Mouse (Mus musculus): ENCODE data around the gene St6galnac3. TPM values are rescaled to one million over a fixed set of nuclear protein-coding genes. Genes with fewer than 3 reads are reported as not detected.

The St6galnac3 gene
- polyA plus RNA-seq, 1 experiment = not detected

GRCm38 (mm10) chr3:153176749-153177148 is 548.2 kb downstream of the St6galnac3 start:
- TF ChIP-seq FOSL1 (IDR thresholded peaks at IDR 0.05; ENCODE audit: insufficient read depth, low read length, poor library complexity, severe bottlenecking) (no peak), MAX (IDR thresholded peaks at IDR 0.05) (no peak)
- Histone ChIP-seq H3K79me3 (ENCODE audit: low read depth) (no peaks in the 10 kb centered on the region), H3ac (ENCODE audit: control insufficient read depth, insufficient read length, low read depth) (no peak overlapping the region), H3K36me3 (ENCODE audit: control insufficient read depth, insufficient read depth) (no peaks in the 10 kb centered on the region), H3K27me3 (ENCODE audit: control insufficient read depth, insufficient read depth, insufficient read length) (no peaks in the 10 kb centered on the region), H3K79me2 (ENCODE audit: control insufficient read depth, insufficient read depth) (no peaks in the 10 kb centered on the region), H3K4me3 (ENCODE audit: insufficient read depth, poor library complexity, severe bottlenecking) (no peak overlapping the region)

GRCm38 (mm10) chr3:153176325-153176724 is 548.6 kb downstream of the St6galnac3 start:
- TF ChIP-seq MYOD1 (IDR thresholded peaks at IDR 0.05; ENCODE audit: control insufficient read depth, insufficient read length, low read depth) (no peak), MYOG (IDR thresholded peaks at IDR 0.05; ENCODE audit: control insufficient read depth, extremely low read depth, insufficient read length) (no peak), MAX (IDR thresholded peaks at IDR 0.05) (no peak), CTCF (IDR thresholded peaks at IDR 0.05; ENCODE audit: control insufficient read depth, insufficient read depth, insufficient read length) (no peak), FOSL1 (IDR thresholded peaks at IDR 0.05; ENCODE audit: insufficient read depth, low read length, poor library complexity, severe bottlenecking) (no peak), CEBPB (IDR thresholded peaks at IDR 0.05; ENCODE audit: low read depth) (no peak), USF1 (IDR thresholded peaks at IDR 0.05; ENCODE audit: low read depth) (no peak)
- H3K27me3 ChIP-seq (ENCODE audit: control insufficient read depth, insufficient read depth, insufficient read length) = no peaks in the 10 kb centered on the region
- no peak overlapping the region for H3ac ChIP-seq (ENCODE audit: control insufficient read depth, insufficient read length, low read depth)
- no peaks in the 10 kb centered on the region for H3K36me3 ChIP-seq (ENCODE audit: control insufficient read depth, insufficient read depth)
- no peak overlapping the region for H3K4me3 ChIP-seq (ENCODE audit: insufficient read depth, poor library complexity, severe bottlenecking)
- H3K79me3 ChIP-seq (ENCODE audit: low read depth) = no peaks in the 10 kb centered on the region
- H3K79me2 ChIP-seq (ENCODE audit: control insufficient read depth, insufficient read depth) = no peaks in the 10 kb centered on the region

- TF ChIP-seq MYOG (IDR thresholded peaks at IDR 0.05; ENCODE audit: control insufficient read depth, extremely low read depth, insufficient read length) (no peak), FOSL1 (IDR thresholded peaks at IDR 0.05; ENCODE audit: insufficient read depth, low read length, poor library complexity, severe bottlenecking) (no peak), USF1 (IDR thresholded peaks at IDR 0.05; ENCODE audit: low read depth) (no peak), CEBPB (IDR thresholded peaks at IDR 0.05; ENCODE audit: low read depth) (no peak), MAX (IDR thresholded peaks at IDR 0.05) (no peak), CTCF (IDR thresholded peaks at IDR 0.05; ENCODE audit: control insufficient read depth, insufficient read depth, insufficient read length) (no peak), MYOD1 (IDR thresholded peaks at IDR 0.05; ENCODE audit: control insufficient read depth, insufficient read length, low read depth) (no peak)
Observed at GRCm38 (mm10) chr3:153174336-153175033, 550.5 kb downstream of the St6galnac3 start.

GRCm38 (mm10) chr3:153173567-153173966 is 551.4 kb downstream of the St6galnac3 start:
- TF ChIP-seq MYOG (IDR thresholded peaks at IDR 0.05; ENCODE audit: control insufficient read depth, extremely low read depth, insufficient read length) (no peak), USF1 (IDR thresholded peaks at IDR 0.05; ENCODE audit: low read depth) (no peak)
- Histone ChIP-seq H3ac (ENCODE audit: control insufficient read depth, insufficient read length, low read depth) (no peak overlapping the region), H3K27me3 (ENCODE audit: control insufficient read depth, insufficient read depth, insufficient read length) (no peaks in the 10 kb centered on the region), H3K4me3 (ENCODE audit: insufficient read depth, poor library complexity, severe bottlenecking) (no peak overlapping the region), H3K79me3 (ENCODE audit: low read depth) (no peaks in the 10 kb centered on the region), H3K79me2 (ENCODE audit: control insufficient read depth, insufficient read depth) (no peaks in the 10 kb centered on the region), H3K36me3 (ENCODE audit: control insufficient read depth, insufficient read depth) (no peaks in the 10 kb centered on the region)

More at GRCm38 (mm10) chr3:153174336-153175033, 550.5 kb downstream of the St6galnac3 start:
- Histone ChIP-seq H3K79me2 (ENCODE audit: control insufficient read depth, insufficient read depth) (no peaks in the 10 kb centered on the region), H3ac (ENCODE audit: control insufficient read depth, insufficient read length, low read depth) (no peak overlapping the region), H3K36me3 (ENCODE audit: control insufficient read depth, insufficient read depth) (no peaks in the 10 kb centered on the region), H3K79me3 (ENCODE audit: low read depth) (no peaks in the 10 kb centered on the region), H3K4me3 (ENCODE audit: insufficient read depth, poor library complexity, severe bottlenecking) (no peak overlapping the region), H3K27me3 (ENCODE audit: control insufficient read depth, insufficient read depth, insufficient read length) (no peaks in the 10 kb centered on the region)

GRCm38 (mm10) chr3:153170146-153170545 is 554.8 kb downstream of the St6galnac3 start:
- H3K36me3 ChIP-seq (ENCODE audit: control insufficient read depth, insufficient read depth) = no peaks in the 10 kb centered on the region
- H3K27me3 ChIP-seq (ENCODE audit: control insufficient read depth, insufficient read depth, insufficient read length) = no peaks in the 10 kb centered on the region
- no peak overlapping the region for H3K4me3 ChIP-seq (ENCODE audit: insufficient read depth, poor library complexity, severe bottlenecking)
- no peak overlapping the region for H3ac ChIP-seq (ENCODE audit: control insufficient read depth, insufficient read length, low read depth)
- H3K79me2 ChIP-seq (ENCODE audit: control insufficient read depth, insufficient read depth) = no peaks in the 10 kb centered on the region
- TF ChIP-seq FOSL1 (IDR thresholded peaks at IDR 0.05; ENCODE audit: insufficient read depth, low read length, poor library complexity, severe bottlenecking) = no peak
- TF ChIP-seq USF1 (IDR thresholded peaks at IDR 0.05; ENCODE audit: low read depth) = no peak
- no peak for TF ChIP-seq CTCF (IDR thresholded peaks at IDR 0.05; ENCODE audit: control insufficient read depth, insufficient read depth, insufficient read length)
- TF ChIP-seq CEBPB (IDR thresholded peaks at IDR 0.05; ENCODE audit: low read depth) = no peak
- TF ChIP-seq MAX (IDR thresholded peaks at IDR 0.05) = no peak
- TF ChIP-seq MYOG (IDR thresholded peaks at IDR 0.05; ENCODE audit: control insufficient read depth, extremely low read depth, insufficient read length) = no peak
- no peak for TF ChIP-seq MYOD1 (IDR thresholded peaks at IDR 0.05; ENCODE audit: control insufficient read depth, insufficient read length, low read depth)
- no peaks in the 10 kb centered on the region for H3K79me3 ChIP-seq (ENCODE audit: low read depth)

GRCm38 (mm10) chr3:153169744-153170143 is 555.2 kb downstream of the St6galnac3 start:
- no peaks in the 10 kb centered on the region for H3K36me3 ChIP-seq (ENCODE audit: control insufficient read depth, insufficient read depth)
- no peaks in the 10 kb centered on the region for H3K79me2 ChIP-seq (ENCODE audit: control insufficient read depth, insufficient read depth)
- no peaks in the 10 kb centered on the region for H3K27me3 ChIP-seq (ENCODE audit: control insufficient read depth, insufficient read depth, insufficient read length)
- H3K4me3 ChIP-seq (ENCODE audit: insufficient read depth, poor library complexity, severe bottlenecking) = no peak overlapping the region
- TF ChIP-seq USF1 (IDR thresholded peaks at IDR 0.05; ENCODE audit: low read depth) = no peak
- no peak for TF ChIP-seq FOSL1 (IDR thresholded peaks at IDR 0.05; ENCODE audit: insufficient read depth, low read length, poor library complexity, severe bottlenecking)
- TF ChIP-seq CTCF (IDR thresholded peaks at IDR 0.05; ENCODE audit: control insufficient read depth, insufficient read depth, insufficient read length) = no peak
- no peak for TF ChIP-seq MYOG (IDR thresholded peaks at IDR 0.05; ENCODE audit: control insufficient read depth, extremely low read depth, insufficient read length)
- H3ac ChIP-seq (ENCODE audit: control insufficient read depth, insufficient read length, low read depth) = no peak overlapping the region
- H3K79me3 ChIP-seq (ENCODE audit: low read depth) = no peaks in the 10 kb centered on the region
